Mouse (Mus musculus) left cerebral cortex, postnatal 36 days (tissue): Measurements from ENCODE around the gene Stau1. TPM values are rescaled to one million over a fixed set of nuclear protein-coding genes. Genes with fewer than 3 reads are reported as not detected.
"Not testable (repeated sequence)": the region's sequence is repeated elsewhere in the genome, so short reads cannot be mapped to it uniquely, and the experiment has no call there.

Experiments
- DNase-seq, 2 experiments: peaks; one replicate each; pipeline ENCODE4 v3.0.0; 2021 to 2022; ENCODE audit warnings: low spot score in 2 of 2, mixed read lengths in 1 of 2
- intact Hi-C: fragments of 180-260 bp; cut with DNase I; formaldehyde crosslinking; loops from one replicate; pipeline ENCODE4 v1.15.1; 2025
- total RNA-seq, 2 experiments: library from RNA; stranded (reverse); gene quantifications; 2 replicates each; pipeline ENCODE4 v1.2.3; 2021

Gene Stau1
- total RNA-seq = 10 to 100 TPM; 62.9 to 70.6 TPM

- peak; percentile 94 for DNase-seq
- intact Hi-C loops = no loop called here
Observed at GRCm38 (mm10) chr2:166995796-166996532, at the start of gene Stau1. Stau1 (minus strand) TSS chr2:166996299.

- no peak for DNase-seq
- intact Hi-C loops = no loop called here
Observed at GRCm38 (mm10) chr2:167043400-167044121, 47.5 kb upstream of the Stau1 start.

- intact Hi-C loops = no loop called here
- DNase-seq = no peak
Observed at GRCm38 (mm10) chr2:167039386-167039785, 43.3 kb upstream of the Stau1 start.

- no peak for DNase-seq
- intact Hi-C loops = no loop called here
Observed at GRCm38 (mm10) chr2:167038716-167039115, 42.6 kb upstream of the Stau1 start.

GRCm38 (mm10) chr2:167038297-167038696 is 42.2 kb upstream of the Stau1 start:
- DNase-seq = no peak
- intact Hi-C loops = no loop called here

- peak in 1 of 2 experiments; percentile 27 for DNase-seq
Observed at GRCm38 (mm10) chr2:167037710-167038109, 41.6 kb upstream of the Stau1 start.

GRCm38 (mm10) chr2:167030507-167030906 is 34.4 kb upstream of the Stau1 start:
- DNase-seq = no peak
- intact Hi-C loops = no loop called here

More at GRCm38 (mm10) chr2:167037710-167038109, 41.6 kb upstream of the Stau1 start:
- intact Hi-C loops = no loop called here

- intact Hi-C loops = no loop called here
Observed at GRCm38 (mm10) chr2:167028553-167028952, 32.5 kb upstream of the Stau1 start.

GRCm38 (mm10) chr2:167019396-167019795 is 23.3 kb upstream of the Stau1 start:
- intact Hi-C loops = loop anchor here (5.0 kb wide), 1 partner anchor 38 kb away; no protein-coding TSS in a partner anchor
- no peak for DNase-seq

More at GRCm38 (mm10) chr2:167028553-167028952, 32.5 kb upstream of the Stau1 start:
- DNase-seq = no peak

GRCm38 (mm10) chr2:167015382-167015718 is 19.3 kb upstream of the Stau1 start:
- DNase-seq = no peak
- intact Hi-C loops = loop anchor here (5.0 kb wide), 1 partner anchor 42 kb away; no protein-coding TSS in a partner anchor

- DNase-seq = peak; percentile 93 to 95
- intact Hi-C loops = loop anchor here (5.0 kb wide), 1 partner anchor 42 kb away; no protein-coding TSS in a partner anchor
Observed at GRCm38 (mm10) chr2:167014702-167015381, 18.7 kb upstream of the Stau1 start, which contains the start of gene Ddx27. Ddx27 (plus strand) TSS chr2:167015193.

- intact Hi-C loops = no loop called here
- DNase-seq = no peak
Observed at GRCm38 (mm10) chr2:167010546-167010945, 14.4 kb upstream of the Stau1 start.

- intact Hi-C loops = loop anchor here (10.0 kb wide), 1 partner anchor 125 kb away; no protein-coding TSS in a partner anchor
- DNase-seq = no peak
Observed at GRCm38 (mm10) chr2:167009483-167009882, 13.4 kb upstream of the Stau1 start.

- not testable (repeated sequence) for DNase-seq
- intact Hi-C loops = loop anchor here (10.0 kb wide), 1 partner anchor 123 kb away; no protein-coding TSS in a partner anchor
Observed at GRCm38 (mm10) chr2:167007565-167007964, 11.5 kb upstream of the Stau1 start.

- peak in 1 of 2 experiments; percentile 20 for DNase-seq
- intact Hi-C loops = loop anchor here (10.0 kb wide), 1 partner anchor 122 kb away; no protein-coding TSS in a partner anchor
Observed at GRCm38 (mm10) chr2:167007001-167007491, 10.9 kb upstream of the Stau1 start.

- no peak for DNase-seq
- intact Hi-C loops = loop anchor here (10.0 kb wide), 1 partner anchor 122 kb away; no protein-coding TSS in a partner anchor
Observed at GRCm38 (mm10) chr2:167006355-167006754, 10.3 kb upstream of the Stau1 start.

- intact Hi-C loops = loop anchor here (2.0 to 10.0 kb wide), 2 partner anchors 47 to 119 kb away; no protein-coding TSS in a partner anchor
- peak; percentile 62 to 63 for DNase-seq
Observed at GRCm38 (mm10) chr2:167004099-167004854, 8.2 kb upstream of the Stau1 start.

GRCm38 (mm10) chr2:167001486-167001885 is 5.4 kb upstream of the Stau1 start:
- no peak for DNase-seq
- intact Hi-C loops = loop anchor here (10.0 kb wide), 1 partner anchor 117 kb away; no protein-coding TSS in a partner anchor

GRCm38 (mm10) chr2:166996533-166996894 is 415 bp upstream of the Stau1 start:
- no peak for DNase-seq
- intact Hi-C loops = no loop called here
